Mouse (Mus musculus): ENCODE results near the gene Fam107b. TPM values are rescaled to one million over a fixed set of nuclear protein-coding genes. Genes with fewer than 3 reads are reported as not detected.

Gene Fam107b
- polyA plus RNA-seq, 1 experiment from 2014 or later = 65.8 TPM

DNA sequence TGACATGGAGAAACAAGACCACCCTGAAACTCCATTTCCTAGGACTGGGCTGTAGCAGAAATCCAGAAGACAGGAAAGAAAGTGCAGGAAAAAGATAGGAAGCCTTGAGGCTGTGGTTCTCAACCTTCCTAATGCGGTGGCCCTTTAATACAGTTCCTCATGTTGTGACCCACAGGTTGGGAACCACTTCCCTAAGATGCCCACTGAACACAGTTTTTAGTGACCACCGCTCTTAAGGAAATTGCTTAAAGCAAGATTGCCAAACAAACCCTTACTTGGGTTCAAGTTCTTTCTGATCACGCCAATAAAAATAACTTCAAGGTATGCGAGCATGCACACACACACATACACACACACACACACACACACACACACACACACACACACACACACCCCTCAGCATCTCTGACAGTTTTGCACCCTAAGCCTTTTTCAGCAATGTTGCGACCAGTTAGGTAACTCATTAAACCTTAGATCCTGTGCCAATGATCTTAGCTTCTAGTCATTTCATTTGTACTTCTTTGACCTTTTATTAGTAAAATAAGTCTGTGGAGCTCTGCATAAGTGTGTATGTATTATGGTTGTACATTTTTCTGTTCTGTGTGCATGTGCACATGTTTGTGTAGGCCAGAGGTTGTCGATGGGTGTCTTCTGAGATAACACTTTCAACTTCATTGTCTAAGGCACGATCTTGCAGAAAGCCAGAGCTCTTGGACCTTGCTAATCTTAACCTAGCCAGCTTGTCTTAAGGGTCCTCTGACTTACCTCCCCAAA, 53.1 kb downstream of the Fam107b start:
- DNase-seq (ENCODE audit: low spot score) (no peak), ATAC-seq (ENCODE audit: low FRiP score) (no peak)
- H3K4me1 ChIP-seq (replicated peaks; ENCODE audit: control insufficient read depth, insufficient read depth, low read length) = no peaks in the 10 kb centered on the region
- WGBS = 95% methylated on average over 7 of the region's 7 CpGs
- H3K4me3 ChIP-seq (ENCODE audit: low read depth, low read length) = no peak overlapping the region
- H3K4me2 ChIP-seq (replicated peaks; ENCODE audit: low read depth, low read length) = no peak overlapping the region
- no peaks in the 10 kb centered on the region for H3K9me3 ChIP-seq (ENCODE audit: control insufficient read depth, low read length)
- H3K36me3 ChIP-seq (ENCODE audit: control insufficient read depth, insufficient read depth, low read length) = no peaks in the 10 kb centered on the region
- H3K27me3 ChIP-seq (ENCODE audit: control insufficient read depth, insufficient read depth, low read length) = no peaks in the 10 kb centered on the region
- H3K27ac ChIP-seq (ENCODE audit: low read depth, low read length) = no peak overlapping the region
- no peak overlapping the region for H3K9ac ChIP-seq (ENCODE audit: low read depth, low read length)

- Histone ChIP-seq H3K9me3 (ENCODE audit: control insufficient read depth, low read length) (no peaks in the 10 kb centered on the region), H3K36me3 (ENCODE audit: control insufficient read depth, insufficient read depth, low read length) (no peaks in the 10 kb centered on the region), H3K9ac (ENCODE audit: low read depth, low read length) (no peak overlapping the region), H3K4me1 (replicated peaks; ENCODE audit: control insufficient read depth, insufficient read depth, low read length) (no peaks in the 10 kb centered on the region), H3K4me2 (replicated peaks; ENCODE audit: low read depth, low read length) (no peak overlapping the region), H3K27ac (ENCODE audit: low read depth, low read length) (no peak overlapping the region), H3K27me3 (ENCODE audit: control insufficient read depth, insufficient read depth, low read length) (no peaks in the 10 kb centered on the region), H3K4me3 (ENCODE audit: low read depth, low read length) (no peak overlapping the region)
- ATAC-seq (ENCODE audit: low FRiP score) = no peak
- DNase-seq (ENCODE audit: low spot score) = no peak
- WGBS = 95% methylated on average over 7 of the region's 7 CpGs
These were observed 53.8 kb downstream of the Fam107b start for GRCm38 (mm10) chr2:3623981-3624584.

- H3K4me3 ChIP-seq (ENCODE audit: low read depth, low read length) = no peak overlapping the region
- ATAC-seq (ENCODE audit: low FRiP score) (no peak), DNase-seq (ENCODE audit: low spot score) (no peak)
- no peaks in the 10 kb centered on the region for H3K4me1 ChIP-seq (replicated peaks; ENCODE audit: control insufficient read depth, insufficient read depth, low read length)
- no peak overlapping the region for H3K27ac ChIP-seq (ENCODE audit: low read depth, low read length)
- WGBS = 92% methylated on average over 6 of the region's 6 CpGs
- H3K9ac ChIP-seq (ENCODE audit: low read depth, low read length) = no peak overlapping the region
- H3K4me2 ChIP-seq (replicated peaks; ENCODE audit: low read depth, low read length) = no peak overlapping the region
- H3K36me3 ChIP-seq (ENCODE audit: control insufficient read depth, insufficient read depth, low read length) = no peaks in the 10 kb centered on the region
- H3K9me3 ChIP-seq (ENCODE audit: control insufficient read depth, low read length) = no peaks in the 10 kb centered on the region
- no peaks in the 10 kb centered on the region for H3K27me3 ChIP-seq (ENCODE audit: control insufficient read depth, insufficient read depth, low read length)
These were observed 58.8 kb downstream of the Fam107b start for GRCm38 (mm10) chr2:3629096-3629495.

- Histone ChIP-seq H3K9ac (ENCODE audit: low read depth, low read length) (no peak overlapping the region), H3K4me1 (replicated peaks; ENCODE audit: control insufficient read depth, insufficient read depth, low read length) (no peaks in the 10 kb centered on the region), H3K27ac (ENCODE audit: low read depth, low read length) (no peak overlapping the region), H3K36me3 (ENCODE audit: control insufficient read depth, insufficient read depth, low read length) (no peaks in the 10 kb centered on the region), H3K9me3 (ENCODE audit: control insufficient read depth, low read length) (no peaks in the 10 kb centered on the region), H3K4me3 (ENCODE audit: low read depth, low read length) (no peak overlapping the region), H3K27me3 (ENCODE audit: control insufficient read depth, insufficient read depth, low read length) (no peaks in the 10 kb centered on the region), H3K4me2 (replicated peaks; ENCODE audit: low read depth, low read length) (no peak overlapping the region)
- no peak for ATAC-seq (ENCODE audit: low FRiP score)
- DNase-seq (ENCODE audit: low spot score) = peak; percentile 10
- 83% methylated on average over 5 of the region's 5 CpGs for WGBS
These were observed 59.5 kb downstream of the Fam107b start for GRCm38 (mm10) chr2:3629741-3630140.

DNA sequence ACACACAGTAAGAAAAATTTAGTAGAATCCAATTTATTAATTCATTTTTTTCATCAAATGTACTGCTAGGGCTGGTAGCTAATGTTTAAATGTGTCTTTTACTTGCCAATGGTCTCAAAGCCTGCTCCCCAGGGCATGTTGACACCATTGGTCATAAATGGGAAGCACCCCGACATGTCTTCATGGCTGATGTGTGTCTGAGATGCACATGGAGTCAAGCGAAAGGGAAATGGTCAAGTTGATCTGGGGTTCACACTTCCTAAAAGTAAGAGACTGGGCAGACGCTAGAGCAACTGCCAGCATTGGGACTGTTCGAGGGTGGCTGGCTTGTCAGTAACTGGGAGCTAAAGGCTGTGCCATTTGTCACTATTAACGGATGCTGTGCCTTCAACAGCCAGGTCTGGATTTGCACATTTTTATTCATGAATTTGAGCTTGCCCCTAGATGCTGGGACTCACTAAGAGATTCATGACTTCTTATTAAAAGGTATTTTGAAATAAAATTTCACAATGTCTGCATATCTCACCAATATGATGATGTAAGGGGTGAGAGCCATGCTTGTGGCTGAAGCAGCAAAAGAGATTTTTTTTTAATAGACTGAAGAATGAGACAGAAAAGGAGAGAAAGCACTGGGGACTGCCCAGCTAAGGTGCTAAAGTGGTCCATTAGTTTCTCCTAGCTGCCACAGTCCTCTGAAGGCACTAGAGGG, 60.6 kb downstream of the Fam107b start:
- ATAC-seq (ENCODE audit: low FRiP score) (no peak), DNase-seq (ENCODE audit: low spot score) (no peak)
- Histone ChIP-seq H3K4me1 (replicated peaks; ENCODE audit: control insufficient read depth, insufficient read depth, low read length) (no peaks in the 10 kb centered on the region), H3K9ac (ENCODE audit: low read depth, low read length) (no peak overlapping the region), H3K9me3 (ENCODE audit: control insufficient read depth, low read length) (no peaks in the 10 kb centered on the region), H3K27ac (ENCODE audit: low read depth, low read length) (no peak overlapping the region), H3K4me3 (ENCODE audit: low read depth, low read length) (no peak overlapping the region), H3K36me3 (ENCODE audit: control insufficient read depth, insufficient read depth, low read length) (no peaks in the 10 kb centered on the region), H3K4me2 (replicated peaks; ENCODE audit: low read depth, low read length) (no peak overlapping the region), H3K27me3 (ENCODE audit: control insufficient read depth, insufficient read depth, low read length) (no peaks in the 10 kb centered on the region)
- WGBS = 87% methylated on average over 5 of the region's 5 CpGs

GRCm38 (mm10) chr2:3633137-3633536, 62.8 kb downstream of the Fam107b start:
- Histone ChIP-seq H3K4me3 (ENCODE audit: low read depth, low read length) (no peak overlapping the region), H3K27me3 (ENCODE audit: control insufficient read depth, insufficient read depth, low read length) (no peaks in the 10 kb centered on the region), H3K9me3 (ENCODE audit: control insufficient read depth, low read length) (no peaks in the 10 kb centered on the region), H3K4me1 (replicated peaks; ENCODE audit: control insufficient read depth, insufficient read depth, low read length) (no peaks in the 10 kb centered on the region), H3K4me2 (replicated peaks; ENCODE audit: low read depth, low read length) (no peak overlapping the region), H3K36me3 (ENCODE audit: control insufficient read depth, insufficient read depth, low read length) (no peaks in the 10 kb centered on the region), H3K9ac (ENCODE audit: low read depth, low read length) (no peak overlapping the region), H3K27ac (ENCODE audit: low read depth, low read length) (no peak overlapping the region)
- DNase-seq (ENCODE audit: low spot score) = no peak
- ATAC-seq (ENCODE audit: low FRiP score) = no peak
- 82% methylated on average over 9 of the region's 9 CpGs for WGBS

- ATAC-seq (ENCODE audit: low FRiP score) = no peak
These were observed 66.5 kb downstream of the Fam107b start for GRCm38 (mm10) chr2:3636771-3637170.

GRCm38 (mm10) chr2:3641001-3641770, 70.9 kb downstream of the Fam107b start:
- H3K4me3 ChIP-seq (ENCODE audit: low read depth, low read length) = no peak overlapping the region
- DNase-seq (ENCODE audit: low spot score) (no peak), ATAC-seq (ENCODE audit: low FRiP score) (no peak)
- WGBS = 77% methylated on average over 9 of the region's 9 CpGs
- H3K27me3 ChIP-seq (ENCODE audit: control insufficient read depth, insufficient read depth, low read length) = no peaks in the 10 kb centered on the region
- no peaks in the 10 kb centered on the region for H3K36me3 ChIP-seq (ENCODE audit: control insufficient read depth, insufficient read depth, low read length)
- H3K4me2 ChIP-seq (replicated peaks; ENCODE audit: low read depth, low read length) = no peak overlapping the region
- H3K9ac ChIP-seq (ENCODE audit: low read depth, low read length) = no peak overlapping the region
- no peaks in the 10 kb centered on the region for H3K4me1 ChIP-seq (replicated peaks; ENCODE audit: control insufficient read depth, insufficient read depth, low read length)
- H3K9me3 ChIP-seq (ENCODE audit: control insufficient read depth, low read length) = no peaks in the 10 kb centered on the region
- no peak overlapping the region for H3K27ac ChIP-seq (ENCODE audit: low read depth, low read length)

More at GRCm38 (mm10) chr2:3636771-3637170, 66.5 kb downstream of the Fam107b start:
- H3K9me3 ChIP-seq (ENCODE audit: control insufficient read depth, low read length) = no peaks in the 10 kb centered on the region
- no peaks in the 10 kb centered on the region for H3K36me3 ChIP-seq (ENCODE audit: control insufficient read depth, insufficient read depth, low read length)
- no peaks in the 10 kb centered on the region for H3K4me1 ChIP-seq (replicated peaks; ENCODE audit: control insufficient read depth, insufficient read depth, low read length)
- no peak overlapping the region for H3K27ac ChIP-seq (ENCODE audit: low read depth, low read length)
- H3K27me3 ChIP-seq (ENCODE audit: control insufficient read depth, insufficient read depth, low read length) = no peaks in the 10 kb centered on the region
- DNase-seq (ENCODE audit: low spot score) = no peak
- H3K4me2 ChIP-seq (replicated peaks; ENCODE audit: low read depth, low read length) = no peak overlapping the region
- 93% methylated on average over 5 of the region's 5 CpGs for WGBS
- H3K4me3 ChIP-seq (ENCODE audit: low read depth, low read length) = no peak overlapping the region
- no peak overlapping the region for H3K9ac ChIP-seq (ENCODE audit: low read depth, low read length)

All from hindbrain, embryonic 11.5 days (tissue).